Mouse (Mus musculus) MEL (cell line): ENCODE results near the gene Xpo6. TPM values are rescaled to one million over a fixed set of nuclear protein-coding genes. Genes with fewer than 3 reads are reported as not detected.

Experiments used
- DNase-seq: peaks from one replicate; pipeline ENCODE4 v3.0.0; 2011; ENCODE audit warnings: low read depth, low spot score
- H3K27ac ChIP-seq: 2 replicates; pipeline ENCODE4 v1.5.1; 2012; ENCODE audit warnings: low read depth, mild to moderate bottlenecking, control low read depth, low read length, moderate library complexity; ENCODE audit not compliant: control insufficient read depth
- H3K27me3 ChIP-seq, 2 experiments: fragments of 150-350 bp in 1 of 2; sonication (generic) in 1 of 2; 2 replicates each; pipeline ENCODE4 v1.6.1; 2012; ENCODE audit warnings: low read length in 2 of 2, mild to moderate bottlenecking in 2 of 2, improper control_type of control experiment in 1 of 2, moderate library complexity in 1 of 2; ENCODE audit not compliant: insufficient read depth in 2 of 2, control insufficient read depth in 1 of 2
- H3K36me3 ChIP-seq, 2 experiments: 2 replicates each; pipeline ENCODE4 v1.6.1; 2012 to 2014; ENCODE audit warnings: low read length in 2 of 2, improper control_type of control experiment in 1 of 2, inconsistent platforms in 1 of 2, mild to moderate bottlenecking in 1 of 2; ENCODE audit not compliant: insufficient read depth in 2 of 2, control insufficient read depth in 1 of 2
- H3K4me1 ChIP-seq, 2 experiments: fragments of 150-350 bp in 1 of 2; sonication (generic) in 1 of 2; 2 replicates each; pipeline ENCODE4 v1.6.1; 2012; ENCODE audit warnings: low read length in 2 of 2, improper control_type of control experiment in 1 of 2, mild to moderate bottlenecking in 1 of 2; ENCODE audit not compliant: insufficient read depth in 2 of 2, control insufficient read depth in 1 of 2
- H3K4me3 ChIP-seq, 2 experiments: fragments of 150-350 bp in 1 of 2; sonication (generic) in 1 of 2; 2 replicates each; pipeline ENCODE4 v1.5.1; 2012; ENCODE audit warnings: low read depth in 2 of 2, low read length in 2 of 2, mild to moderate bottlenecking in 2 of 2, moderate library complexity in 2 of 2, control low read depth in 1 of 2, improper control_type of control experiment in 1 of 2; ENCODE audit not compliant: control insufficient read depth in 1 of 2, insufficient read depth in 1 of 2
- H3K79me2 ChIP-seq: 2 replicates; pipeline ENCODE4 v1.6.1; 2012; ENCODE audit warnings: mild to moderate bottlenecking, low read length, moderate library complexity; ENCODE audit not compliant: control insufficient read depth, poor library complexity, insufficient read depth
- H3K9ac ChIP-seq: 2 replicates; pipeline ENCODE4 v1.6.1; 2012; ENCODE audit warnings: low read depth, mild to moderate bottlenecking, control low read depth, low read length, moderate library complexity; ENCODE audit not compliant: control insufficient read depth, poor library complexity, severe bottlenecking
- H3K9me3 ChIP-seq: fragments of 150-350 bp; sonication (generic); replicated peaks from 2 replicates; pipeline ENCODE4 v1.6.1; 2012; ENCODE audit warnings: mild to moderate bottlenecking, low read length, improper control_type of control experiment, moderate library complexity; ENCODE audit not compliant: insufficient read depth
- BHLHE40 ChIP-seq: IDR thresholded peaks from 2 replicates; pipeline ENCODE4 v1.6.1; 2012; ENCODE audit warnings: low read depth, mild to moderate bottlenecking, inconsistent platforms, low read length, improper control_type of control experiment, borderline replicate concordance
- CHD1 ChIP-seq: IDR thresholded peaks from 2 replicates; pipeline ENCODE4 v1.6.1; 2012; ENCODE audit warnings: low read depth, mild to moderate bottlenecking, inconsistent platforms, low read length, improper control_type of control experiment
- CTCF ChIP-seq, 3 experiments: IDR thresholded peaks in 2 of 3; conservative IDR thresholded peaks in 1 of 3; 2 replicates each; pipeline ENCODE4 v1.5.1; 2011 to 2012; ENCODE audit warnings: low read length in 3 of 3, low read depth in 2 of 3, mild to moderate bottlenecking in 2 of 3, improper control_type of control experiment in 1 of 3, inconsistent platforms in 1 of 3, mixed read lengths in 1 of 3, moderate library complexity in 1 of 3; ENCODE audit not compliant: control insufficient read depth in 1 of 3, insufficient read depth in 1 of 3, poor library complexity in 1 of 3, severe bottlenecking in 1 of 3
- E2F4 ChIP-seq: IDR thresholded peaks from 2 replicates; pipeline ENCODE4 v1.6.1; 2011; ENCODE audit warnings: low read depth, low read length, improper control_type of control experiment, borderline replicate concordance
- ELF1 ChIP-seq: IDR thresholded peaks from 2 replicates; pipeline ENCODE4 v1.6.1; 2014; ENCODE audit warnings: low read depth, mild to moderate bottlenecking, inconsistent platforms, low read length, improper control_type of control experiment, moderate library complexity
- EP300 ChIP-seq, 2 experiments: IDR thresholded peaks; 2 replicates each; pipeline ENCODE4 v1.6.1; 2011; ENCODE audit warnings: improper control_type of control experiment in 2 of 2, low read length in 2 of 2, low read depth in 1 of 2, mild to moderate bottlenecking in 1 of 2
- GABPA ChIP-seq: IDR thresholded peaks from 2 replicates; pipeline ENCODE4 v1.6.1; 2012; ENCODE audit warnings: low read depth, mild to moderate bottlenecking, inconsistent platforms, low read length, improper control_type of control experiment, moderate library complexity
- HCFC1 ChIP-seq: IDR thresholded peaks from 2 replicates; pipeline ENCODE4 v1.6.1; 2012; ENCODE audit warnings: low read depth, mild to moderate bottlenecking, inconsistent platforms, low read length, improper control_type of control experiment, moderate library complexity
- MAX ChIP-seq: IDR thresholded peaks from 2 replicates; pipeline ENCODE4 v1.6.1; 2011; ENCODE audit warnings: low read length, improper control_type of control experiment
- MAZ ChIP-seq: IDR thresholded peaks from 2 replicates; pipeline ENCODE4 v1.6.1; 2012; ENCODE audit warnings: low read depth, mild to moderate bottlenecking, inconsistent platforms, low read length, improper control_type of control experiment
- MEF2A ChIP-seq: IDR thresholded peaks from 2 replicates; pipeline ENCODE4 v1.6.1; 2014; ENCODE audit warnings: low read depth, mild to moderate bottlenecking, inconsistent platforms, low read length, improper control_type of control experiment; ENCODE audit not compliant: poor library complexity, insufficient replicate concordance, severe bottlenecking; ENCODE audit errors: extremely low read depth
- MYC ChIP-seq: IDR thresholded peaks from 2 replicates; pipeline ENCODE4 v1.6.1; 2011; ENCODE audit warnings: low read depth, mild to moderate bottlenecking, low read length, improper control_type of control experiment, moderate library complexity
- NELFE ChIP-seq: IDR thresholded peaks from 2 replicates; pipeline ENCODE4 v1.6.1; 2011; ENCODE audit warnings: low read depth, low read length, improper control_type of control experiment
- NRF1 ChIP-seq: IDR thresholded peaks from 2 replicates; pipeline ENCODE4 v1.6.1; 2014; ENCODE audit warnings: low read depth, mild to moderate bottlenecking, inconsistent platforms, low read length, improper control_type of control experiment, moderate library complexity; ENCODE audit not compliant: poor library complexity, insufficient read depth, severe bottlenecking
- POLR2A ChIP-seq, 2 experiments: IDR thresholded peaks; 2 replicates each; pipeline ENCODE4 v1.6.1; 2011 to 2012; ENCODE audit warnings: low read length in 2 of 2, mild to moderate bottlenecking in 2 of 2, control low read depth in 1 of 2, improper control_type of control experiment in 1 of 2, low read depth in 1 of 2, moderate library complexity in 1 of 2; ENCODE audit not compliant: control insufficient read depth in 1 of 2, insufficient read depth in 1 of 2, poor library complexity in 1 of 2
- POLR2AphosphoS2 ChIP-seq: IDR thresholded peaks from 2 replicates; pipeline ENCODE4 v1.6.1; 2011; ENCODE audit warnings: low read length, improper control_type of control experiment
- POLR2AphosphoS5 ChIP-seq: IDR thresholded peaks from 2 replicates; pipeline ENCODE4 v1.6.1; 2012; ENCODE audit warnings: low read depth, borderline replicate concordance, mild to moderate bottlenecking, inconsistent platforms, low read length, moderate library complexity, mixed read lengths
- RAD21 ChIP-seq: IDR thresholded peaks from 2 replicates; pipeline ENCODE4 v1.6.1; 2011; ENCODE audit warnings: mild to moderate bottlenecking, low read depth, low read length, improper control_type of control experiment
- RCOR1 ChIP-seq: IDR thresholded peaks from 2 replicates; pipeline ENCODE4 v1.6.1; 2012; ENCODE audit warnings: low read depth, mild to moderate bottlenecking, inconsistent platforms, low read length, improper control_type of control experiment
- SIN3A ChIP-seq: IDR thresholded peaks from 2 replicates; pipeline ENCODE4 v1.6.1; 2012; ENCODE audit warnings: low read length, improper control_type of control experiment, inconsistent platforms
- SMC3 ChIP-seq: IDR thresholded peaks from 2 replicates; pipeline ENCODE4 v1.6.1; 2011; ENCODE audit warnings: low read depth, low read length, improper control_type of control experiment
- TBP ChIP-seq: IDR thresholded peaks from 2 replicates; pipeline ENCODE4 v1.8.0; 2011; ENCODE audit warnings: low read depth, low read length, improper control_type of control experiment
- TCF12 ChIP-seq: IDR thresholded peaks from 2 replicates; pipeline ENCODE4 v1.6.1; 2014; ENCODE audit warnings: low read depth, mild to moderate bottlenecking, inconsistent platforms, low read length, improper control_type of control experiment, moderate library complexity
- UBTF ChIP-seq: IDR thresholded peaks from 2 replicates; pipeline ENCODE4 v1.6.1; 2012; ENCODE audit warnings: low read depth, mild to moderate bottlenecking, inconsistent platforms, low read length, improper control_type of control experiment, moderate library complexity, borderline replicate concordance; ENCODE audit not compliant: insufficient read depth
- USF1 ChIP-seq: IDR thresholded peaks from 2 replicates; pipeline ENCODE4 v1.6.1; 2014; ENCODE audit warnings: low read depth, mild to moderate bottlenecking, inconsistent platforms, low read length, improper control_type of control experiment, moderate library complexity
- ZKSCAN1 ChIP-seq: IDR thresholded peaks from 2 replicates; pipeline ENCODE4 v1.6.1; 2012; ENCODE audit warnings: low read depth, mild to moderate bottlenecking, inconsistent platforms, low read length, improper control_type of control experiment, moderate library complexity
- ZNF384 ChIP-seq: IDR thresholded peaks from 2 replicates; pipeline ENCODE4 v1.6.1; 2012; ENCODE audit warnings: low read depth, mild to moderate bottlenecking, inconsistent platforms, low read length, improper control_type of control experiment
- polyA plus RNA-seq, 2 experiments: library from polyadenylated mRNA; stranded (reverse) in 1 of 2; unstranded in 1 of 2; fragments of >175 nt in 1 of 2; fragments of >200 nt in 1 of 2; gene quantifications; 2 replicates each; pipeline versions ENCODE4 v1.2.1 to v1.2.4; 2012; ENCODE audit warnings: low replicate concordance in 2 of 2, low read depth in 1 of 2; ENCODE audit not compliant: insufficient read length in 2 of 2, insufficient read depth in 1 of 2, missing spikeins in 1 of 2
- total RNA-seq: library from RNA; depleted of rRNA; stranded (reverse); fragments of 300-350 nt; gene quantifications from 2 replicates; pipeline ENCODE4 v1.2.3, GENCODE M21; 2012

Gene Xpo6
- total and polyA plus RNA-seq, 3 experiments, result 89.3 to 365 (median 197) TPM

GRCm38 (mm10) chr7:126100440-126100839 lies 99.9 kb downstream of the Xpo6 start:
- no peak overlapping the region for H3K27ac ChIP-seq
- no peaks in the 10 kb centered on the region for H3K4me1 ChIP-seq
- no peaks in the 10 kb centered on the region for H3K79me2 ChIP-seq
- peaks cover 0 to 7% of the 10 kb centered on the region in 2 experiments; a peak in 2 of 4 replicates for H3K36me3 ChIP-seq
- no peaks in the 10 kb centered on the region for H3K9me3 ChIP-seq
- H3K9ac ChIP-seq, result no peak overlapping the region
- DNase-seq, result no peak
- no peak for TF ChIP-seq MYC
- TF ChIP-seq CHD1, result no peak
- no peak for TF ChIP-seq EP300 (IDR thresholded peaks at IDR 0.05; ENCODE audit: low read depth in 1 of 2, low read length in 2 of 2)
- no peak for TF ChIP-seq SIN3A
- TF ChIP-seq E2F4, result no peak
- no peak for TF ChIP-seq NRF1
- TF ChIP-seq POLR2AphosphoS2, result no peak
- TF ChIP-seq GABPA, result no peak
- TF ChIP-seq RAD21, result no peak
- no peak for TF ChIP-seq UBTF
- no peak for TF ChIP-seq POLR2AphosphoS5
- TF ChIP-seq USF1, result no peak
- TF ChIP-seq POLR2A (IDR thresholded peaks at IDR 0.05; ENCODE audit: control insufficient read depth in 1 of 2, insufficient read depth in 1 of 2, low read depth in 1 of 2, low read length in 2 of 2, poor library complexity in 1 of 2), result no peak
- no peak for TF ChIP-seq MAX
- no peak for TF ChIP-seq HCFC1
- no peak for TF ChIP-seq MEF2A
- no peak overlapping the region for H3K4me3 ChIP-seq
- H3K27me3 ChIP-seq, result no peaks in the 10 kb centered on the region

GRCm38 (mm10) chr7:126099835-126100234 lies 100.5 kb downstream of the Xpo6 start:
- peaks cover 0 to 5% of the 10 kb centered on the region in 2 experiments; a peak in 1 of 4 replicates for H3K36me3 ChIP-seq
- no peak for TF ChIP-seq GABPA
- no peak for TF ChIP-seq CTCF (IDR thresholded peaks at IDR 0.05 in 2 of 3, conservative IDR thresholded peaks at IDR 0.05 in 1 of 3; ENCODE audit: control insufficient read depth in 1 of 3, insufficient read depth in 1 of 3, low read depth in 2 of 3, low read length in 3 of 3, poor library complexity in 1 of 3, severe bottlenecking in 1 of 3)
- TF ChIP-seq NRF1, result no peak
- TF ChIP-seq EP300 (IDR thresholded peaks at IDR 0.05; ENCODE audit: low read depth in 1 of 2, low read length in 2 of 2), result no peak
- no peak for TF ChIP-seq ZNF384
- no peak for TF ChIP-seq SMC3
- no peak for TF ChIP-seq MAX
- TF ChIP-seq BHLHE40, result no peak
- TF ChIP-seq E2F4, result no peak
- no peak for TF ChIP-seq ELF1
- TF ChIP-seq CHD1, result no peak
- no peak for TF ChIP-seq TBP
- TF ChIP-seq POLR2AphosphoS2, result no peak
- no peak for TF ChIP-seq ZKSCAN1
- no peak for TF ChIP-seq MAZ
- no peak for TF ChIP-seq NELFE
- TF ChIP-seq USF1, result no peak
- TF ChIP-seq RCOR1, result no peak
- no peak for TF ChIP-seq SIN3A
- no peak for TF ChIP-seq TCF12
- TF ChIP-seq, all 39 proteins: peak for 0
- Histone ChIP-seq H3K4me3 (no peak overlapping the region), H3K79me2 (no peaks in the 10 kb centered on the region), H3K9me3 (no peaks in the 10 kb centered on the region), H3K9ac (no peak overlapping the region), H3K4me1 (no peaks in the 10 kb centered on the region), H3K27me3 (no peaks in the 10 kb centered on the region), H3K27ac (no peak overlapping the region)
- no peak for DNase-seq
